Mouse (Mus musculus): ENCODE results near the gene Fam71e1.

DNA sequence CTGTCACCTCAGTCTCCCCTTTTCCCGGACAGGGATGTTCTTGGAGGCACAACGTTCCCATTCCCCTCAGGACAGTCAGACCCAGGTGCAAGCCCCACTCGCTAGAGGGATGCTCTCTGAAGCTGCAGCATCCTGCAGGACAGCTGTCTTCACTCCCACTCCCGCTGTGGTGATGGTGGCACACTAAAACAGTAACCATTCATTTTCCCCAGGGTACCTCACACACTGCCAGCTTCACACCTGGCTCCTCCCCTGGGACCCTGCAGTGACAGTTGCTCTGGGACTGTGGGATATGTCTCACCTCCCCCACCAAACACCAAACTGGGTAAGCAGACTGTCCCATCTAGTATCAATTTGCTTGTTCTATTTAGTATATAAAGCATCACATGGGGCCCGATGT is 51.3 kb downstream of the Fam71e1 start:
- TF ChIP-seq POLR2A (IDR thresholded peaks at IDR 0.05; ENCODE audit: borderline replicate concordance, extremely low read depth, low read depth, low read length) (no peak), CTCF (IDR thresholded peaks at IDR 0.05; ENCODE audit: insufficient read depth, low read length) (no peak)
